Mouse (Mus musculus): Measurements from ENCODE around the gene Wdr5.

GRCm38 (mm10) chr2:27476303-27477192 is 38.4 kb upstream of the Wdr5 start:
- TF ChIP-seq CTCF (IDR thresholded peaks at IDR 0.05; ENCODE audit: control insufficient read depth, insufficient read depth, insufficient read length) (no peak), USF1 (IDR thresholded peaks at IDR 0.05; ENCODE audit: low read depth) (no peak), MYOG (IDR thresholded peaks at IDR 0.05; ENCODE audit: control insufficient read depth, extremely low read depth, insufficient read length) (no peak), MAX (IDR thresholded peaks at IDR 0.05) (no peak)

All from C2C12 (cell line).